Mouse (Mus musculus): Measurements from ENCODE around the gene Gm2022. TPM values are rescaled to one million over a fixed set of nuclear protein-coding genes. Genes with fewer than 3 reads are reported as not detected.
"Not testable (repeated sequence)": the region's sequence is repeated elsewhere in the genome, so short reads cannot be mapped to it uniquely, and the experiment has no call there.

Gm2022 gene
- not detected for total RNA-seq (2018; cell fraction: chromatin; rRNA removed)
- total RNA-seq (2018; cell fraction: cytosol; rRNA removed) = not detected
- total RNA-seq (2018; cell fraction: nucleus; rRNA removed) = not detected
- polyA plus RNA-seq (2018) = not detected in 3 replicates

DNA sequence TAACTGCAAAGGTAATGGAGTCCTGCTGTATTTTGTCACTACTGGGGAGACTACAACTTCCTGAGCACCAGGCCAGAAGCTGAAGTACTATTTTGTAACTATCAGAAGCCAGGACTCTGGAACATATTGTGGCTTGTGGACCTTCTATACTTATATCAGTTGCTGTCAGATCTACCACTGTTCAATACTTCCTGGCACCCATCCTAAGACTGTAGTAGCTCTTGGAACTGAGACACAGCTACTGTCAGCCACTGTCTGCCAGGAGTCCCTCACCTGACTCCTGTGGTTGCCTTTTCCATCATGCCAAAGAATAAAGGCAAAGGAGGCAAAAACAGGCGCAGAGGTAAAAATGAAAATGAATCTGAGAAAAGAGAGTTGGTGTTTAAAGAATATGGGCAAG is at the start of gene Gm2022:
Gene Gm2022, plus strand, starts transcription at position 301 of the 400 bp plus-strand sequence.
- not testable (repeated sequence) for H3K79me2 ChIP-seq (ENCODE audit: inconsistent target); H3K36me3 ChIP-seq (ENCODE audit: inconsistent target); H3K4me3 ChIP-seq (ENCODE audit: inconsistent target); H3K27ac ChIP-seq
- WGBS (ENCODE audit: missing documents) = no CpG with 5 or more reads among the region's 1 CpGs

DNA sequence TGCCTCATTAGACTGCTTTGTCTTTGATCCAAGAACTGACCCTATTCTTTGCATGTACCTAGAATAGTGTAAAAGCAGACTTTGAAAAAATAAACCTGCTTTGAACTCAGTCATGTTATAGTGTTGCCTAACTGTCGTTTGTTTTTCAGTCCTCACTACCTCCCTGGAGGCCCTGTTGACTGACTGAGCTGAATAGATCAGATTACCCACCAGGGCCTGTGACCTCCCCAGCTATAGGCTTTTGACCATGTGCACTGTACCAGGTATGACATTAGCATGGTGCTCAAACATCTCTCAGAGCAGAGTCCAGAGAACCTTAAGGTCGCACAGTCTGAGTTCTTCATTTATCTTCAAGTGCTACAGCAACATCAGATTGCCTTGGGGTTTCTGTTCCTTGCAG is 44.5 kb upstream of the Gm2022 start:
- WGBS (ENCODE audit: missing documents) = no CpG with 5 or more reads among the region's 2 CpGs
- H3K79me2 ChIP-seq (ENCODE audit: inconsistent target); H3K4me3 ChIP-seq (ENCODE audit: inconsistent target); H3K36me3 ChIP-seq (ENCODE audit: inconsistent target); H3K27ac ChIP-seq: not testable (repeated sequence)

DNA sequence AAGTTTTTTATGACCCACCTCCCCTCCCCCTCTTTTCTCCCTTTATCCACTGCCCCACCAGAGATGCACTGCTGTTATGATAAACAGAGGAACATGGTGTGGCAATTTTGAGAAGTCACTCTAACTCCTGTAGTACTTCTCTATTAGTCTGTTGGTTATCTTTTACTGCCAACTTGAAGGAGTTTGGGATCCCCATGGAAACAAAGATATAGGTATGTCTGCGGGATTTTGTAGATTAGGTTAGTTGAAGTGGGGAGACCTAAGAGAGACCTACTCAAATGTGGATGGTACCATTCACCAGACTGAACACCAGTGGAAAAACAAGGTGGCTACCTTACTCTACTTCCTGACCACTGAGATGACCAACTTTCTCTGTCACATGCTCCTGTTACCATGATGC is 39.1 kb upstream of the Gm2022 start:
- WGBS (ENCODE audit: missing documents) = 83% methylated on average over 1 of the region's 1 CpGs
- H3K36me3 ChIP-seq (ENCODE audit: inconsistent target); H3K79me2 ChIP-seq (ENCODE audit: inconsistent target); H3K4me3 ChIP-seq (ENCODE audit: inconsistent target); H3K27ac ChIP-seq: not testable (repeated sequence)

DNA sequence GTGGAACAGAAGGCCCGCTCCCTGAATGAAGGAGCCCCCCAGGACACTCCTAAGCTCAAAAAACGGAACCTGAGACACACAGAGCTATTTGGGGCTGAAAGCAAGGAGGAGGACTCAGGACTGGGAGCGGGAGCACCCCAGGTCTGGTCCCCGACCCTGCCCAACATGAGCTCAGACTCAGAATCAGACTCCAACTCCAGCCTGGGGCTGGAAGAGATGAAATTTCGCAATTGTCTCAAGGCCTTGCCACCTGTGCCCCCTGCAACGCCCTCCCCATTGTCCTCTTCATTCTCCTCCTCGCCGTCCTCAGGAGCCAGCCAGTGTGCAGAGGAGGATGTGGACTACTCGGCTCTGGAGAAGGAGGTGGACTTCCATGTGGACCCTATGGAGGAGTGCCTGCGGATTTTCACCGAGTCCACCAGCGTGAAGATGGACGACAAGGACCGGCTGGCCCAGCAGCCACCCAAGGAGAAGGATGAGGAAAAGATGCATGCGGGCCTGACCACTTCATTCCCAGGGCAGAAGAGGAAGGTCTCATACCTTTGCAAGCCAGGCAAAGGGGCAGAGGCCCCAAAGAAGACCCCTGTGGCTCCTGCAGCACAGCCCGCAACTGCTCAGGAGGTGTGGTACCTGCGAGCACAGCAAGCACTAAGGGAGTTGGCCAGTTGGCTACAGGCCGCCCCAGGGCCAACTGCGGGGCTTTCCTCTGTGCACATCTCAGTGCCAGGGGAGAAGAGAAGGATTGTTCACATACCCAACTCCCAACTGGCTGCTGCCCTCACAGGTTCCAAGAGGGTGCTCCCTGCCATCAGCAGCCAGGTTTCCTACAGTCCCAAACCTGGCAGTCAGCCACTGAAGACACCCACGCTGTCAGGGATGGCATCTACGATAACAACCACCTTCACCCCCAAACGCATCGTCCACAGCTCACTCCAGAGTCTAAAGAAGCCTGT is 33.2 kb upstream of the Gm2022 start:
- not testable (repeated sequence) for H3K4me3 ChIP-seq (ENCODE audit: inconsistent target); H3K27ac ChIP-seq; H3K36me3 ChIP-seq (ENCODE audit: inconsistent target); H3K79me2 ChIP-seq (ENCODE audit: inconsistent target)
- 84% methylated on average over 22 of the region's 23 CpGs for WGBS (ENCODE audit: missing documents)

DNA sequence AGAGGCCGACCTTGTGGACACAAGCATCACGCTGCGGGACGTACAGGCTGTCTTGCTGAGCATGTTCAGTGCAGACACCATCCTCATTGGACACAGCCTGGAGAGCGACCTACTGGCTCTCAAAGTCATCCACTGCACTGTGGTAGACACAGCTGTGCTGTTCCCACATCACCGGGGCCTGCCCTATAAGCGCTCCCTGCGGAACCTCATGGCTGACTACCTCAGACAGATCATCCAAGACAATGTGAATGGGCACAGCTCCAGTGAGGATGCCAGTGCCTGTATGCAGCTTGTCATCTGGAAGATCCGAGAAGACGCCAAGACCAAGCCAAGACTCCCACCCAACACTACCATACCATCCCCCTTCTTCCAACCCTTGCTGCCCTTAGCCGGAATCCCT is 31.5 kb upstream of the Gm2022 start:
- 98% methylated on average over 7 of the region's 11 CpGs for WGBS (ENCODE audit: missing documents)
- H3K4me3 ChIP-seq (ENCODE audit: inconsistent target); H3K36me3 ChIP-seq (ENCODE audit: inconsistent target); H3K79me2 ChIP-seq (ENCODE audit: inconsistent target); H3K27ac ChIP-seq: not testable (repeated sequence)

DNA sequence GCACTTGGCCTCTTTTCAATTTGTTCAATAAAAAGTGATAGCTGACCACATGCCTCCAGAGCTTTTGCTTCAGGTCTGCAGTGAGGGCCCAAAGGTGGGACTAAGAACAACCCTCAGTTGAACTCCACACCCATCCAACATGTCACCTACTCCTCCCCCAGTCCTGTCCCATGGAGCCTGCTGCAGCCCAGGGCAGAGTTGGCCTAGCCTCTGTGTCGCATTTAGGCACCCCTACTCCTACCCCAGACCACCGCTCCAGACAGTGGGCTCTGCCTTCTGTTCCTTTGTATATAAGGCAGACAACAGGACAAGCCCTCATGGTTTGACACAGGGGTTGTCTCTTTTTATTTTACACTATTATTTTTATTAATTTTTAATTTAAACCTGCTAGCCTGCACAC is 31.1 kb upstream of the Gm2022 start:
- H3K4me3 ChIP-seq (ENCODE audit: inconsistent target); H3K27ac ChIP-seq; H3K36me3 ChIP-seq (ENCODE audit: inconsistent target); H3K79me2 ChIP-seq (ENCODE audit: inconsistent target): not testable (repeated sequence)
- 81% methylated on average over 2 of the region's 2 CpGs for WGBS (ENCODE audit: missing documents)

DNA sequence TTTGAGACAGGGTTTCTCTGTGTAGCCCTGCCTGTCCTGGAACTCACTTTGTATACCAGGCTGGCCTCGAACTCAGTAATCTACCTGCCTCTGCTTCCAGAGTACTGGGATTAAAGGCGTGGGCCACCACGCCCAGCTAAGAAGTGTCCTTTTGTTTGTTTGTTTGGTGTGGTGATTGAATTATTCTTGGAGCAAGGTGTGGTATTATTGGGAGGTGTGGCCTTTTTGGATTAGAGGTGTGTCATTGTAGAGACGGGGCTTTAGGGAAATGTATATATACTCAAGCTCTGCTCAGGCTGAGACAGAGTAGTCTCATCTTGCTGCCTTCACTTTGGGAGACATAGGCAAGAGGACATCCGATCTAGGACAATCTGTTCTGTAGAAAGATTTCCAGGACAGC is 21.4 kb upstream of the Gm2022 start, which contains the start of gene Gm2016:
Gene Gm2016, plus strand, starts transcription at position 301 of the 400 bp plus-strand sequence.
- H3K4me3 ChIP-seq (ENCODE audit: inconsistent target); H3K27ac ChIP-seq; H3K79me2 ChIP-seq (ENCODE audit: inconsistent target); H3K36me3 ChIP-seq (ENCODE audit: inconsistent target): not testable (repeated sequence)
- WGBS (ENCODE audit: missing documents) = 86% methylated on average over 2 of the region's 5 CpGs

DNA sequence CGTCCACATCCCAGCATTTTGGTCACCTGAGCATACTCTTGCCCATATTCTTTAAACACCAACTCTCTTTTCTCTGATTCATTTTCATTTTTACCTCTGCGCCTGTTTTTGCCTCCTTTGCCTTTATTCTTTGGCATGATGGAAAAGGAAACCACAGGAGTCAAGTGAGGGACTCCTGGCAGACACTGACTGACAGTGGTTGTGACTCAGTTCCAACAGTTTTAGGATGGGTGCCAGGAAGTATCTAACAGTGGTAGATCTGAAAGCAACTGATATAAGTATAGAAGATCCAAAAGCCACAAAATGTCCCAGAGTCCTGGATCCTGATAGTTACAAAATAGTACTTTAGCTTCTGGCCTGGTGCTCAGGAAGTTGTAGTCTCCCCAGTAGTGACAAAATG is 24.6 kb downstream of the Gm2022 start, which contains the start of gene Gm2035:
Gene Gm2035, minus strand, starts transcription at position 137 of the 400 bp plus-strand sequence.
- H3K27ac ChIP-seq; H3K79me2 ChIP-seq (ENCODE audit: inconsistent target); H3K36me3 ChIP-seq (ENCODE audit: inconsistent target); H3K4me3 ChIP-seq (ENCODE audit: inconsistent target): not testable (repeated sequence)
- WGBS (ENCODE audit: missing documents) = 100% methylated on average over 1 of the region's 2 CpGs

Other genes starting within 250 kb of the Gm2022 start
- not detected in 3 replicates for gene Gm21319, start 119.6 kb upstream of the Gm2022 start, polyA plus RNA-seq (2018)
- not detected in 3 replicates for gene Gm21936, start 99.9 kb upstream of the Gm2022 start, polyA plus RNA-seq (2018)
- not detected in 3 replicates for gene BB287469, start 78.8 kb upstream of the Gm2022 start, polyA plus RNA-seq (2018)
- gene Gm2001, start 53.0 kb upstream of the Gm2022 start, polyA plus RNA-seq (2018) = not detected in 3 replicates
- not detected in 3 replicates for gene Gm2016, start 21.3 kb upstream of the Gm2022 start, polyA plus RNA-seq (2018)
- gene Gm2035, start 24.5 kb downstream of the Gm2022 start, polyA plus RNA-seq (2018) = not detected in 3 replicates
- not detected in 3 replicates for gene Gm2042, start 58.7 kb downstream of the Gm2022 start, polyA plus RNA-seq (2018)
- not detected in 3 replicates for gene Gm2075, start 116.5 kb downstream of the Gm2022 start, polyA plus RNA-seq (2018)
- not detected in 3 replicates for gene Gm6803, start 123.4 kb downstream of the Gm2022 start, polyA plus RNA-seq (2018)
- gene Gm2056, start 131.6 kb downstream of the Gm2022 start, polyA plus RNA-seq (2018) = not detected in 3 replicates
- gene Gm16368, start 188.3 kb downstream of the Gm2022 start, polyA plus RNA-seq (2018) = not detected in 3 replicates